In genomic region chr1:94502066-94502861, GRCm38 (mm10) we compare ENCODE assay signal across 26 mouse cellular contexts.
DNase-seq lines count a peak whose midpoint lies in the region; ATAC-seq and TF ChIP-seq lines count a peak whose summit lies in the region.
"Had no signal": no experiment of that assay in that cellular context is flagged by ENCODE, and none has a peak within 500 bp of the region (broad histone marks: within the 10 kb centered on the region; RNA-seq: fewer than 3 reads in every experiment).

No protein-coding gene starts in this region.

- no peak overlapping the region for H3K4me2 ChIP-seq in hindbrain, embryonic 11.5 days (replicated peaks; ENCODE audit: low read depth, low read length)
- no peak overlapping the region for H3K4me2 ChIP-seq in neural tube, embryonic 13.5 days
- no peak overlapping the region for H3K4me2 ChIP-seq in forebrain, postnatal 0 days (ENCODE audit: low read depth)
- no peak overlapping the region for H3K4me2 ChIP-seq in neural tube, embryonic 15.5 days
- H3K4me2 ChIP-seq: heart, embryonic 15.5 days; intestine, embryonic 15.5 days; liver, embryonic 15.5 days; midbrain, embryonic 12.5 days had no signal

- H3K9me3 ChIP-seq in hindbrain, embryonic 11.5 days (ENCODE audit: control insufficient read depth, low read length) = no peaks in the 10 kb centered on the region
- H3K9me3 ChIP-seq in hindbrain, embryonic 10.5 days = no peaks in the 10 kb centered on the region
- H3K9me3 ChIP-seq in neural tube, embryonic 13.5 days = no peaks in the 10 kb centered on the region
- H3K9me3 ChIP-seq in forebrain, postnatal 0 days (ENCODE audit: low read length) = no peaks in the 10 kb centered on the region
- H3K9me3 ChIP-seq in neural tube, embryonic 15.5 days (replicated peaks) = no peaks in the 10 kb centered on the region
- H3K9me3 ChIP-seq: heart, embryonic 15.5 days; intestine, embryonic 15.5 days; liver, embryonic 15.5 days; midbrain, embryonic 12.5 days had no signal

- 64% methylated on average over 6 of the region's 6 CpGs for WGBS in hindbrain, embryonic 11.5 days
- WGBS in hindbrain, embryonic 10.5 days = 73% methylated on average over 6 of the region's 6 CpGs
- 50% methylated on average over 6 of the region's 6 CpGs for WGBS in neural tube, embryonic 13.5 days
- 26% methylated on average over 6 of the region's 6 CpGs for WGBS in forebrain, postnatal 0 days
- 51% methylated on average over 6 of the region's 6 CpGs for WGBS in neural tube, embryonic 15.5 days

- no peak overlapping the region; the same call in 1 of the 2 replicates for H3K27ac ChIP-seq in hindbrain, embryonic 11.5 days (ENCODE audit: low read depth, low read length)
- H3K27ac ChIP-seq in hindbrain, embryonic 10.5 days = no peak overlapping the region
- H3K27ac ChIP-seq in neural tube, embryonic 13.5 days (replicated peaks) = peak overlapping the region; percentile 42; the same call in 1 of the 2 replicates
- H3K27ac ChIP-seq in forebrain, postnatal 0 days (ENCODE audit: low read depth, low read length) = no peak overlapping the region
- no peak overlapping the region for H3K27ac ChIP-seq in neural tube, embryonic 15.5 days (replicated peaks)
- H3K27ac ChIP-seq: gastrocnemius, adult 2 months; heart, embryonic 15.5 days; intestine, embryonic 15.5 days; liver, embryonic 15.5 days; midbrain, embryonic 12.5 days; stomach, postnatal 0 days had no signal

- DNase-seq in hindbrain, embryonic 11.5 days (ENCODE audit: low spot score) = no peak
- DNase-seq in hindbrain, embryonic 10.5 days (ENCODE audit: low spot score) = no peak
- DNase-seq in neural tube, embryonic 10.5 days (ENCODE audit: extremely low spot score, low spot score) = no peak
- DNase-seq in forebrain, postnatal 0 days = peak; percentile 57
- DNase-seq in cerebellum, adult 11-12 months = no peak
- DNase-seq in cerebellum, postnatal 10 days = no peak
- DNase-seq: adrenal gland, adult 2 months; cerebellum, adult 8-10 months; gastrocnemius, adult 2 months; heart, postnatal 4 days; kidney, adult 9 months; kidney, postnatal 14 days; left cerebral cortex, postnatal 4 days; liver; thymus, adult 2 months had no signal

- H3K4me3 ChIP-seq in hindbrain, embryonic 11.5 days (ENCODE audit: low read depth, low read length) = no peak overlapping the region
- H3K4me3 ChIP-seq in hindbrain, embryonic 10.5 days = no peak overlapping the region
- no peak overlapping the region for H3K4me3 ChIP-seq in neural tube, embryonic 13.5 days
- H3K4me3 ChIP-seq in forebrain, postnatal 0 days (ENCODE audit: low read depth, low read length) = no peak overlapping the region
- no peak overlapping the region for H3K4me3 ChIP-seq in neural tube, embryonic 15.5 days (replicated peaks)
- H3K4me3 ChIP-seq: gastrocnemius, adult 2 months; heart, embryonic 15.5 days; intestine, embryonic 15.5 days; liver, embryonic 15.5 days; midbrain, embryonic 12.5 days; myocyte had no signal

- no peak overlapping the region for H3K9ac ChIP-seq in hindbrain, embryonic 11.5 days (ENCODE audit: low read depth, low read length)
- H3K9ac ChIP-seq in neural tube, embryonic 13.5 days = no peak overlapping the region
- H3K9ac ChIP-seq in forebrain, postnatal 0 days = no peak overlapping the region
- no peak overlapping the region for H3K9ac ChIP-seq in neural tube, embryonic 15.5 days (replicated peaks)
- H3K9ac ChIP-seq: heart, embryonic 15.5 days; intestine, embryonic 15.5 days; liver, embryonic 15.5 days; midbrain, embryonic 12.5 days had no signal

- 0 out of 2 replicates have a peak, but pooled peaks have one; percentile 33 for ATAC-seq in hindbrain, embryonic 11.5 days (ENCODE audit: low FRiP score)
- ATAC-seq in neural tube, embryonic 13.5 days (ENCODE audit: low read depth) = peak; percentile 73
- ATAC-seq in forebrain, postnatal 0 days = peak; percentile 82
- ATAC-seq in neural tube, embryonic 15.5 days (ENCODE audit: low FRiP score) = peak; percentile 53; the same call in 1 of the 2 replicates
- ATAC-seq: intestine, embryonic 15.5 days; lung, postnatal 0 days; Patski had no signal

- H3K27me3 ChIP-seq in hindbrain, embryonic 11.5 days (ENCODE audit: control insufficient read depth, insufficient read depth, low read length) = no peaks in the 10 kb centered on the region
- H3K27me3 ChIP-seq in hindbrain, embryonic 10.5 days (ENCODE audit: insufficient read depth, poor library complexity, severe bottlenecking) = no peaks in the 10 kb centered on the region
- no peaks in the 10 kb centered on the region for H3K27me3 ChIP-seq in neural tube, embryonic 13.5 days
- H3K27me3 ChIP-seq in forebrain, postnatal 0 days (ENCODE audit: insufficient read depth, low read length) = no peaks in the 10 kb centered on the region
- no peaks in the 10 kb centered on the region for H3K27me3 ChIP-seq in neural tube, embryonic 15.5 days (replicated peaks)
- H3K27me3 ChIP-seq: heart, embryonic 15.5 days; intestine, embryonic 15.5 days; liver, embryonic 15.5 days; midbrain, embryonic 12.5 days; Patski had no signal

- H3K36me3 ChIP-seq in hindbrain, embryonic 11.5 days (ENCODE audit: control insufficient read depth, insufficient read depth, low read length) = no peaks in the 10 kb centered on the region
- H3K36me3 ChIP-seq in hindbrain, embryonic 10.5 days = no peaks in the 10 kb centered on the region
- H3K36me3 ChIP-seq in neural tube, embryonic 13.5 days = no peaks in the 10 kb centered on the region
- no peaks in the 10 kb centered on the region for H3K36me3 ChIP-seq in forebrain, postnatal 0 days (ENCODE audit: insufficient read depth)
- H3K36me3 ChIP-seq in neural tube, embryonic 15.5 days = no peaks in the 10 kb centered on the region
- H3K36me3 ChIP-seq: G1E; heart, embryonic 15.5 days; intestine, embryonic 15.5 days; liver, embryonic 15.5 days; midbrain, embryonic 12.5 days had no signal

- H3K4me1 ChIP-seq in hindbrain, embryonic 11.5 days (replicated peaks; ENCODE audit: control insufficient read depth, insufficient read depth, low read length) = no peaks in the 10 kb centered on the region
- no peaks in the 10 kb centered on the region for H3K4me1 ChIP-seq in hindbrain, embryonic 10.5 days (replicated peaks)
- H3K4me1 ChIP-seq in neural tube, embryonic 13.5 days (replicated peaks) = 0 out of 2 replicates have a peak, but pooled peaks cover 10% of the 10 kb centered on the region
- no peaks in the 10 kb centered on the region for H3K4me1 ChIP-seq in forebrain, postnatal 0 days (ENCODE audit: insufficient read depth)
- 0 out of 2 replicates have a peak, but pooled peaks cover 2% of the 10 kb centered on the region for H3K4me1 ChIP-seq in neural tube, embryonic 15.5 days
- H3K4me1 ChIP-seq: heart, embryonic 15.5 days; intestine, embryonic 15.5 days; liver, embryonic 15.5 days had no signal

- no peak for TF ChIP-seq CTCF in forebrain, postnatal 0 days (IDR thresholded peaks at IDR 0.05; ENCODE audit: low read depth)
